Mouse (Mus musculus): ENCODE measurements around the gene Coq4. TPM values are rescaled to one million over a fixed set of nuclear protein-coding genes. Genes with fewer than 3 reads are reported as not detected.
A peak's percentile ranks its signal among the peaks of the same experiment; 100 is the strongest.

The Coq4 gene
- polyA plus RNA-seq (2014; fragmentation: Nextera tagmentation; extraction: Ambion mirVana), result 42.7 and 45.4 TPM in 2 replicates

DNA sequence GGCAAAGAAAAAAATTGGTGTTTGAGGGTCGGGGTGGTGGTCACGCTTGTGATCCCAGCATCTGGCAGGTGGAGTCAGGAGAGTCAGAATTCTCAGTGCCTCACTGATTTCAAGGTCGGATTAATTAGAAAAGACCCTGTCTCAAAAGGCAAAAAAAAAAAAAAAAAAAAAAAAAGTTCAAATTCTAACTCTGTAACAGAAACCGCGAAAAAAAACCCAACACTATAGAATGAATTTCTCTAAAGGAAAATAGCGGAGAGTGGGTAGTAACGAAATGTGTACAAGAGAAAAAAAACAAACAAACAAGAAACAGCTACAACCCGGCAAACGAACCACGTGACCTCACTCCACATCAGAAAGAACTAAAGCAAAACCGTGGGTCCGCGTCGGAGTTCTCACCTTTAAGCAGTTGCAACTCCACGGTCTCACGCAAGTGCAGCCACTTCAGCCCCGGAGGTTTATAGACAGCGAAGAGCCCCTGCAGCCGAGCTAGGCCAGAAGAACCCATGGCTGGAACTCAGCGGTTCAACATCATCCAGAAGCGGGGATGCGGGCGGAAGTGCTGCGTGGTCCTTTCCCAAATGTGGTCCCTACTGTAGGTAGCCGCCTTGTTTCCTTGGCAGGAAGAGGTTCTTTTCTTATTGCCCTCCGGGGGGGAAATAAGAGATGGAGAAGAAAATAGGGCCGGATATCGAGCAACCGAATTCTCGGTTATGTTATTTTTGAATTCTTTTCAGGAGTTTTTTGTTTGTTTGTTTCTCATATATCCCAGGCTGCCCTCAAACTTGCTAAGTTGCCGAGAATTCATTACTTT lies at the start of gene Coq4:
Coq4 (plus strand) TSS at position 390 of the 814 bp plus-strand sequence.
- Histone ChIP-seq H3K9ac (ENCODE audit: low read length) (peak within 1 kb of the TSS; percentile 74), H3K4me3 (ENCODE audit: low read depth, low read length) (peak within 1 kb of the TSS; percentile 87), H3K36me3 (ENCODE audit: control insufficient read depth, insufficient read depth, low read length) (peaks cover 26% of the 10 kb centered on the region), H3K4me1 (ENCODE audit: control insufficient read depth, insufficient read depth, low read length) (peaks cover 2% of the 10 kb centered on the region), H3K9me3 (ENCODE audit: control insufficient read depth, low read length) (0 out of 2 replicates have a peak, but pooled peaks cover under 1% of the 10 kb centered on the region), H3K27ac (replicated peaks; ENCODE audit: low read depth, low read length) (no peak within 1 kb of the TSS; the same call in 1 of the 2 replicates), H3K27me3 (ENCODE audit: control insufficient read depth, insufficient read depth, low read length) (no peaks in the 10 kb centered on the region), H3K4me2 (ENCODE audit: low read depth, severe bottlenecking) (peak within 1 kb of the TSS; percentile 76)
- DNase-seq (ENCODE audit: low spot score) (peak; percentile 93), ATAC-seq (ENCODE audit: insufficient number of reproducible peaks, low FRiP score, low TSS enrichment, low read depth) (peak; percentile 73)
- WGBS, result 2% methylated on average over 31 of the region's 31 CpGs

GRCm38 (mm10) chr2:29738799-29739198 lies 48.5 kb upstream of the Coq4 start:
- 59% methylated on average over 4 of the region's 4 CpGs for WGBS
- ATAC-seq (ENCODE audit: insufficient number of reproducible peaks, low FRiP score, low TSS enrichment, low read depth), result no peak

GRCm38 (mm10) chr2:29739368-29739767 lies 47.9 kb upstream of the Coq4 start:
- ATAC-seq (ENCODE audit: insufficient number of reproducible peaks, low FRiP score, low TSS enrichment, low read depth), result no peak
- no peak for DNase-seq (ENCODE audit: low spot score)
- Histone ChIP-seq H3K4me2 (ENCODE audit: low read depth, severe bottlenecking) (no peak overlapping the region), H3K36me3 (ENCODE audit: control insufficient read depth, insufficient read depth, low read length) (peaks cover 13% of the 10 kb centered on the region; the same call in 1 of the 2 replicates), H3K9me3 (ENCODE audit: control insufficient read depth, low read length) (no peaks in the 10 kb centered on the region), H3K27me3 (ENCODE audit: control insufficient read depth, insufficient read depth, low read length) (no peaks in the 10 kb centered on the region), H3K9ac (ENCODE audit: low read length) (no peak overlapping the region), H3K4me1 (ENCODE audit: control insufficient read depth, insufficient read depth, low read length) (no peaks in the 10 kb centered on the region), H3K4me3 (ENCODE audit: low read depth, low read length) (no peak overlapping the region), H3K27ac (replicated peaks; ENCODE audit: low read depth, low read length) (no peak overlapping the region)
- 63% methylated on average over 5 of the region's 5 CpGs for WGBS

More at GRCm38 (mm10) chr2:29738799-29739198, 48.5 kb upstream of the Coq4 start:
- H3K4me2 ChIP-seq (ENCODE audit: low read depth, severe bottlenecking), result no peak overlapping the region
- H3K9me3 ChIP-seq (ENCODE audit: control insufficient read depth, low read length), result no peaks in the 10 kb centered on the region
- H3K27me3 ChIP-seq (ENCODE audit: control insufficient read depth, insufficient read depth, low read length), result no peaks in the 10 kb centered on the region
- H3K9ac ChIP-seq (ENCODE audit: low read length), result no peak overlapping the region
- peaks cover 13% of the 10 kb centered on the region; the same call in 1 of the 2 replicates for H3K36me3 ChIP-seq (ENCODE audit: control insufficient read depth, insufficient read depth, low read length)
- H3K27ac ChIP-seq (replicated peaks; ENCODE audit: low read depth, low read length), result no peak overlapping the region
- no peaks in the 10 kb centered on the region for H3K4me1 ChIP-seq (ENCODE audit: control insufficient read depth, insufficient read depth, low read length)
- no peak overlapping the region for H3K4me3 ChIP-seq (ENCODE audit: low read depth, low read length)
- DNase-seq (ENCODE audit: low spot score), result no peak

DNA sequence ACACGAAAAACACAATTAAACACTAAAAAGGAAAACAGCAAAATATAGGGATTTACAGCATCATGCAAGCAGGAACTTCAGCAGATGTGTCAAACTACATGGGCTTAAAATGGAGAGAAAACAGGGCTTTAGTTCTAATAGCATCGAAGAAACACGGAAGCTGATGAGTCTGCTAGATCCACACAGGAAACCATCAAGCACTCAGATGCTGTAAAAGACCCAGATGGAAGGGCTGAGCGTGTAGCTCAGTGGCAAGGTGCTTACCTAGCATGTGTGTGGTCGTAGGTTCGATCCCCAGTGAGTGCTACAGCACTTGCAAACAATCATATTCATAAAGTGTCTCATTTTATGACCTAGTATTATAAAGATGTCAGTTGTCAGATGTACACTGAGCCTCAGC lies 46.1 kb upstream of the Coq4 start:
- Histone ChIP-seq H3K9ac (ENCODE audit: low read length) (no peak overlapping the region), H3K36me3 (ENCODE audit: control insufficient read depth, insufficient read depth, low read length) (peaks cover 10% of the 10 kb centered on the region; the same call in 1 of the 2 replicates), H3K9me3 (ENCODE audit: control insufficient read depth, low read length) (no peaks in the 10 kb centered on the region), H3K4me3 (ENCODE audit: low read depth, low read length) (no peak overlapping the region), H3K27ac (replicated peaks; ENCODE audit: low read depth, low read length) (no peak overlapping the region), H3K27me3 (ENCODE audit: control insufficient read depth, insufficient read depth, low read length) (peaks cover 6% of the 10 kb centered on the region), H3K4me1 (ENCODE audit: control insufficient read depth, insufficient read depth, low read length) (no peaks in the 10 kb centered on the region), H3K4me2 (ENCODE audit: low read depth, severe bottlenecking) (no peak overlapping the region)
- ATAC-seq (ENCODE audit: insufficient number of reproducible peaks, low FRiP score, low TSS enrichment, low read depth) (no peak), DNase-seq (ENCODE audit: low spot score) (no peak)
- 94% methylated on average over 6 of the region's 6 CpGs for WGBS

DNA sequence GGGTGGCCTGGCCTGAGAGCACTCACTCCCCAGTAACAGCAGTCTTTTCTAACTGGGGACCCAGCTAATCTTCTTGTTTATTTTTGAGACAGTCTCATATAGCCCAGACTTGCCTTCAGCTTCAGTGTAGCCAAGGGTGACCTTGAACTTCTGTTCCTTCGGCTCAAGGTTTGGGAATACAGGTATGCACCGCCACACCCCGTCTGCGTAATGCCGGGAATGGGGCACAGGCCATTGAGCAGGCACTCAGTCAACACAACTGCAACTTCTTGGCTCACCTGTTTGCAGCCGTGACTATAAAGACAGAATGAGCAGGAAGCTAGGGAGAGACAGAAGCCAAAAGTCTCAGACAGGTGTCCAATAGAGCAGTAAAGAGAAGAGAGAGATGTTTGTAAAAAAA lies 43.0 kb upstream of the Coq4 start:
- H3K27me3 ChIP-seq (ENCODE audit: control insufficient read depth, insufficient read depth, low read length), result peaks cover 31% of the 10 kb centered on the region
- H3K36me3 ChIP-seq (ENCODE audit: control insufficient read depth, insufficient read depth, low read length), result no peaks in the 10 kb centered on the region
- ATAC-seq (ENCODE audit: insufficient number of reproducible peaks, low FRiP score, low TSS enrichment, low read depth), result no peak
- H3K4me2 ChIP-seq (ENCODE audit: low read depth, severe bottlenecking), result no peak overlapping the region
- H3K27ac ChIP-seq (replicated peaks; ENCODE audit: low read depth, low read length), result no peak overlapping the region
- no peaks in the 10 kb centered on the region for H3K9me3 ChIP-seq (ENCODE audit: control insufficient read depth, low read length)
- peaks cover 4% of the 10 kb centered on the region; the same call in 1 of the 2 replicates for H3K4me1 ChIP-seq (ENCODE audit: control insufficient read depth, insufficient read depth, low read length)
- DNase-seq (ENCODE audit: low spot score), result no peak
- 91% methylated on average over 6 of the region's 6 CpGs for WGBS
- no peak overlapping the region for H3K9ac ChIP-seq (ENCODE audit: low read length)
- H3K4me3 ChIP-seq (ENCODE audit: low read depth, low read length), result no peak overlapping the region

GRCm38 (mm10) chr2:29747188-29747782 lies 40.0 kb upstream of the Coq4 start:
- peaks cover 57% of the 10 kb centered on the region for H3K27me3 ChIP-seq (ENCODE audit: control insufficient read depth, insufficient read depth, low read length)
- H3K27ac ChIP-seq (replicated peaks; ENCODE audit: low read depth, low read length), result no peak overlapping the region
- 4% methylated on average over 38 of the region's 50 CpGs for WGBS

GRCm38 (mm10) chr2:29747852-29748251 lies 39.4 kb upstream of the Coq4 start:
- DNase-seq (ENCODE audit: low spot score), result peak; percentile 43
- 45% methylated on average over 5 of the region's 5 CpGs for WGBS
- no peak overlapping the region for H3K4me3 ChIP-seq (ENCODE audit: low read depth, low read length)

More at GRCm38 (mm10) chr2:29747188-29747782, 40.0 kb upstream of the Coq4 start:
- peak overlapping the region; percentile 23 for H3K4me3 ChIP-seq (ENCODE audit: low read depth, low read length)
- DNase-seq (ENCODE audit: low spot score) (no peak), ATAC-seq (ENCODE audit: insufficient number of reproducible peaks, low FRiP score, low TSS enrichment, low read depth) (no peak)
- H3K4me1 ChIP-seq (ENCODE audit: control insufficient read depth, insufficient read depth, low read length), result peaks cover 8% of the 10 kb centered on the region; the same call in 1 of the 2 replicates
- H3K4me2 ChIP-seq (ENCODE audit: low read depth, severe bottlenecking), result peak overlapping the region; percentile 55
- peak overlapping the region; percentile 22; the same call in 1 of the 2 replicates for H3K9ac ChIP-seq (ENCODE audit: low read length)
- no peaks in the 10 kb centered on the region for H3K36me3 ChIP-seq (ENCODE audit: control insufficient read depth, insufficient read depth, low read length)
- H3K9me3 ChIP-seq (ENCODE audit: control insufficient read depth, low read length), result no peaks in the 10 kb centered on the region

DNA sequence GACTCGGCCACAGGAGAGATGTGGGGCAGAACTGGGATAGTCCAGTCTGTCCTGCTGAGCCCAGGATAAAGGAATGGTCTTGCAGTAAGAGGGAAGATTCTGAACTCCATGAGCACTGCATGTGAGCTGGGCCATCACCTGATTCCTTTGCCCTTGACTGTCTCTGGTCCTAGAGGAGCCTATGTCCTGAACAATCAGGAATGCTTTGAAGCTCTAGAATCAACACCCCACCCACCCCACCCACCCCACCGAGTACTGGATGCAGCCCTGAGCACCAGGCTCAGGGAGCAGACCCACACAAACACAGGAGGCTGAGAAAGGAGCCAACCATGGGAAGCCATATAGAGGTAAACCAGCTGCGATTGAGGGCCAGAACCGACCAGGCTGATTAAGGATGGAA lies 38.8 kb upstream of the Coq4 start:
- Histone ChIP-seq H3K4me3 (ENCODE audit: low read depth, low read length) (no peak overlapping the region), H3K4me2 (ENCODE audit: low read depth, severe bottlenecking) (no peak overlapping the region), H3K9me3 (ENCODE audit: control insufficient read depth, low read length) (no peaks in the 10 kb centered on the region), H3K27me3 (ENCODE audit: control insufficient read depth, insufficient read depth, low read length) (peaks cover 66% of the 10 kb centered on the region), H3K27ac (replicated peaks; ENCODE audit: low read depth, low read length) (no peak overlapping the region), H3K9ac (ENCODE audit: low read length) (no peak overlapping the region), H3K36me3 (ENCODE audit: control insufficient read depth, insufficient read depth, low read length) (no peaks in the 10 kb centered on the region), H3K4me1 (ENCODE audit: control insufficient read depth, insufficient read depth, low read length) (peaks cover 8% of the 10 kb centered on the region; the same call in 1 of the 2 replicates)
- ATAC-seq (ENCODE audit: insufficient number of reproducible peaks, low FRiP score, low TSS enrichment, low read depth), result no peak
- no peak for DNase-seq (ENCODE audit: low spot score)
- 82% methylated on average over 4 of the region's 4 CpGs for WGBS

More at GRCm38 (mm10) chr2:29747852-29748251, 39.4 kb upstream of the Coq4 start:
- no peak overlapping the region for H3K4me2 ChIP-seq (ENCODE audit: low read depth, severe bottlenecking)
- peaks cover 61% of the 10 kb centered on the region for H3K27me3 ChIP-seq (ENCODE audit: control insufficient read depth, insufficient read depth, low read length)
- H3K9me3 ChIP-seq (ENCODE audit: control insufficient read depth, low read length), result no peaks in the 10 kb centered on the region
- peaks cover 8% of the 10 kb centered on the region; the same call in 1 of the 2 replicates for H3K4me1 ChIP-seq (ENCODE audit: control insufficient read depth, insufficient read depth, low read length)
- no peak for ATAC-seq (ENCODE audit: insufficient number of reproducible peaks, low FRiP score, low TSS enrichment, low read depth)
- H3K27ac ChIP-seq (replicated peaks; ENCODE audit: low read depth, low read length), result no peak overlapping the region
- no peaks in the 10 kb centered on the region for H3K36me3 ChIP-seq (ENCODE audit: control insufficient read depth, insufficient read depth, low read length)
- H3K9ac ChIP-seq (ENCODE audit: low read length), result no peak overlapping the region

Data from limb, embryonic 11.5 days (tissue).